Mouse (Mus musculus): ENCODE measurements around the gene Gm15091.
"Not testable (repeated sequence)": the region's sequence is repeated elsewhere in the genome, so short reads cannot be mapped to it uniquely, and the experiment has no call there.

Gm15091 gene

GRCm38 (mm10) chrX:149941355-149941754, at the start of gene Gm15091:
Gm15091 (plus strand) TSS chrX:149941655.
- DNase-seq (ENCODE audit: low spot score), result not testable (repeated sequence)

Measured in urinary bladder, postnatal 10 days (tissue).